Mouse (Mus musculus) lung, postnatal 36 days (tissue): ENCODE measurements at regions not wholly inside any gene's neighbourhood (a gene's known extent, or its start where the extent isn't known, plus 50 kb on each side); places are given as distances from the start of the nearest gene placed in this dataset.

Source experiments
- DNase-seq: peaks from one replicate; pipeline ENCODE4 v3.0.0; 2022; ENCODE audit warnings: mixed read lengths

DNA sequence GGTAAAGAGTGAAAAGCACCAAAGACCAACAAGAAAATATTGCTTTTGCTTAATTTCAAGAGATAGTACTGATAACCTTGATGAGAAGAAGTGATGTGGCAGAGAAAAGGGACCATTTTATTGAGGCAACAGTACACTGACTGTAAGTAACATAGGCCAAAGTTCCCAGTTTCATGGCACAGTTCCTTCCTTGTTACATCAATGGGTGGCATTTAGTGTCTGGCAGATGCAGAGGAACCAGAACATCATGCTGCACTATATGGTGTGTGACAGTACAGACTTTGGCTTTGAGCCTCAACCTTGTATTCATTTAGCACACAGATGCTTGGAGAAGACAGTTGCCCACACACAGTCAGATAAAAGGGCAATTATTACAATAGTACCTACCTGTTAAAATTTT, 123.7 kb upstream of the Tent5a start:
- no peak for DNase-seq

DNA sequence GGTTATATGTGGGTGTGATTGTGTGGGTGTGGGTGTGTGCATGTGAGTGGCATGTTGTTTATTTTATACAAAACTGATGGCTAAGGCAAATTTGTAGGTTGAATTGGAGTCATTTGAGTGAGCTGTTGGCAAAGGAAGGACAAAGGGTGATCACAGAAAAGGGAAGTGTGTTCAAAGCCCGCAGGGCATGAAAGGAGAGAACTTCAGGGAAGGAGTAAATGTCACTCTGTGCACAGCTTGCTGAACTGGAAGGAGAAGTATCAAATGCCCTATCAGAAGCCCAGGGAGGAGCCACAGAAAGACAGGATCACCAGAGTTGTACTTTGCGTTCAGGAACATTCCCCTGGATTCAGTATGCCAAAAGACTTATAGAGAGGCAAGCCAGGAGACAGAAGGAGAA, 122.3 kb upstream of the Tent5a start:
- DNase-seq = no peak

DNA sequence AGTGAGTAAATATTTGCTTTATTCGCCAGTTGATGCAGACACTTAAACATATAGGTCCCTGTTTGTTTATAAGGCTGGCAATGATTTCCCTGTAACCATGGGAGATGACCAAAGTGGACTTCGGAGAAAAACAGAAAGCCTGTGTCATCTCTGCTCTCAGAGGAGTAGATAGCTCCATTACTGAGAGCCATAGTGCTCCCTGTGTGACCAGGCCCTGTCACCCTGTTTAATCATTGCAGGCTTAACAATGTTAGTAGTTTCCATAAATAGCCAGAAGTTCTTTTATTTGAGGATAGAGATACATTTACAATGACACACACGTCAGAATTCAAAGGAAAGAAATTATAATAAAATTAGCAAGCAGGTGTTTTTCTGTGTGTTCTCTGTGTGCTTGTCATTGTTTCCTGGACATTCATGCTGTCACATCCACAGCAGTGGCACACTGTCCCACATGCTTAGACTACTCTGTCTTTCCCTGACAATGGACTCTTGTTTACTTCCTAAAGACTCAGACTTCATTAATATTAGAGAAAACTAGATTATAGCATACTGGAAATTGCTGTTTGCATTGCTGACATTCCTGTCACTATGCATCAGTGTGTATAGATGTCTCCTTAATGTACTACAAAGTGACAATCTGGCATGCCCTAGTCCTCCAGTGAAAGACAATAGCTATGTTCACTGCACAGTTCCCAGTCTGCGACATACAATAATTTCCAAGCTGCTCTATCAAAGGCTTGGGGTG, 115.8 kb upstream of the Tent5a start:
- no peak for DNase-seq

DNA sequence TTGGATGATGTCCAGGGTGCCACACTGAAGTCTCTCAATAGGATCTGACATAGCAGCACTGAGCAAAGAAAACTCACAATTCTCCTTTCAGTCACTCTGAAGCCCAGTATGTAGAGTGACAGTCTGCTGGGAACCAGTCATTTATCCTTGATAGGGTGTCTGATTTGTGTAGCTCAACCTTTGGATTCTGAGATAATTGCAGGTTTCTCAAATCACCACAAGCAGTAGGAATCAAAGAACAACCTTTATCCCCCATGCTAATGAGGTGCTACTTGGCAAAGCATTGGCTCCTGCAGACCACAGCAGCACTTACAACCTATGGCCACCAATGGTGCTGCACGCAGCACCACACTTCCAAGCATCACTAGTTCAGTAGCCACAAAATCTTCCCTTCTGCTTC, 112.5 kb upstream of the Tent5a start:
- DNase-seq = no peak

DNA sequence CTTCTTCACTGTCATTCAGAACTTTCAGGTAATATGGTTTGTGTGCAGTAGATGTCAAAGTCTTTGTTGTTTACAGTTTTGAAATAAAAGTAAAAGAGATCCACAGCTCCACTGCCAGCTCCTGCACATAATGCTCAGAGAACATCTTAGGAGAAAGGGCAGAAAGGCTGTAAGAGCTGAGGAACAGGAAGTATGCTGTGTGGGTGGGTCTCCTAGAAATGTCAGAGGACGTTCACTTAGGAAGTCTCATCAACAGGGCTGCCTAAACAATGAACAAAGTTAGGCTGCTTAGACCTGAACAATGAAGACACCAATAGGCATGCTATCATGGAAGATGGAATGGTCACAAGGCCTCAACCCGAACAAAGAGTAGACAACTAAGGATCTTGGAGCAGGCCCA, 105.1 kb upstream of the Tent5a start:
- DNase-seq = no peak

DNA sequence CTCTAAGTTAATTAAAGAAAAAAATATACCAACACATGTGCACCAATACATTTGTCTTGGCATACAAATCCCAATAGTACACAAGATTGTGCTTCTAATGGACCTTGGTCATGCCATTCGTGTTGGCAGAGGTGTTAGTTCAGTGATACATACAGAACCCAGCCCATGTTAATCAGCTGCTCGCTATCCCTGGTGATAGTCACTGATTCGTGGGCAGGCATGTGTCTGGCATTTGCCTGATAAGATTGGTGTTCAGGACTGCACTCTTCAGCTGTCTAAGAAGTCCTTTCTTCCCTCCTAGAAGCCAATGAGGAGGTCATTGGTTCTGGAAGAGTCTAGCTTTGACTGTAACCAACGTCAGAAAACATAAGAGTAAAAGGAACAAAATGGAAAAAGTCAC, 99.7 kb upstream of the Tent5a start:
- no peak for DNase-seq

DNA sequence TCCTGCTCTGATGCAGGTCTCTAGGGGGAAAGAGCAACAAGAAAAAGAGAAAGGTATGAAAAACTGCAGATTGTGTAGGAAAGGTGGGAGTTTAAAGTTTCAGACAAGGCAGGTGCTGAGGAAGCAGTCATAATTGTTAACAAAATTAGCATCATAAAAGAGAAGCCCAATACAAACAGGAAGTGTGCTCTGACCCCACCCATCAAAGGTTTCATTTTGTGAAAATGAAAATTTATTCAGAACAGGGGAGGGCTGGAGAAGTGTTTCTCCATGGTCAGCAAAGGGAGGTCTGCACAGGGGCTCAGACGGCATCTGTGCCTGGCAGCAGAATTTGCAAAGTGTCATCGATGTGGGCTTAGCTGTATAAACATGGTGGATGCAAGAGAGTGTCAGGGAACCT, 96.8 kb upstream of the Tent5a start:
- no peak for DNase-seq

DNA sequence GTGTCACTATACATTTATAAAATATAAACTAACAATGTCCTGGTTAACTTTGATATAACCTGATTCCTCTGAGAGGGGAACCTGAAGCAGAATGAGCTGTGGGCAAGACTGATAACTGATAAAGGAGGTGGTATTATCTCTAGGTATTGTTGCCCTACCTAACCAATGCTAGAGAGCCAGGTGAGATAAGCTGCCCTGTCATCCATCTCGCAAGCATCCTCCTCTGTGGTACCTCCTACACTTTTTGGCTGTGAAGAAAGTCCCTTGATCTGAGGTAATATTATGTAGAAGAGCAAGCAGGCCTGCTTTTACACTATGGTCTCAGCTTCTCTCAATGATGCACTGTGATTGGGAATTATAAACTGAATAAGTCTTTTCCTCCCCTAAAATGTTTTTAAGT, 87.2 kb upstream of the Tent5a start:
- DNase-seq = no peak

DNA sequence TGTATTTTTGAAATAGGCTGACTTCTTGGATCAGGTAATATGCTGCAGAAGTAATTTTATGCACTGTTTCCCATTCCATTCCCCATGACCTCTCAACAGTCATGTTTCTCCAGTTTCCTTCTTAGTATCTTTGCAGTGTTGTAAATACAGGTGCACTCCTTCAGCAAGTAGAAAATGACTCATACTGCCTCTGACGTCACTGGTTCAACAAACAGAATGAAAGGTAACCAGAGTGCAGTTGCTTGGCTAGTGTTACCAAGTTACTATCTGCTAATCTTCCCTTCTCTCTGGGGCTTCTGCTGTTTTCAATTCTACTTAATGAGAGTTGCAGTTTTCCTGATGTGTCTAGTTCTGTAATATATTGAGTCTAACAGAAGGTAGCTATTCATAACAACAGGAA, 86.7 kb upstream of the Tent5a start:
- DNase-seq = peak; percentile 61

DNA sequence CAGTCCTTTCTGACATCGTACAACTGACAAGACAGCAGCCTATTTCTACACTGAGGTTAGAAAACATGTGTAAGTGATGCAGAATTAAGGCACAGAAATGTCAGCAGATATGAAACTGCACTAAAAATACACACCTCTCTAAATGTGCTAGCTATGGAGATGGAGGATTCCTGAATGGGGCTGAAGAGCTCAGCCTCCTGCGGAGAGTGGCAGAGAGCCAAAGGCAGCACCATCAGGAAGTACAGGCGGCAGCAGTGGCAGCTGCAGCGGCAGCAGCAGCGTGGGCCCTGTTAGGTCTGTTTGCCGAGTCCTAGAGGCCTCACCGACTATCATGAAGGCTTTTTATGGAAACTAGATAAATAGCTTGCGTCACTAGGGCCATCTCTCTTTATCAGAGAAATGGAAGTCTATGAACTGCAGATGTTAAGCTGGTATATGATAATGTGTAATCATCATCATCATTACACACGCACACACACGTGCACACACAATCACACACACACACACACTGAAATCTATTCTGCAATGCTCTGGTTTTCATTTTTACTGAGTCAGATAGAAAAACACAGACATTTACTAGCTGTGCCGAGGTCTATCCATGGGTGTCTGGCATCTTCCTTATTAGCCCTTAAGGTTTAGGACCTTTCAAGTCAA, 83.6 kb upstream of the Tent5a start:
- DNase-seq = peak; percentile 23

DNA sequence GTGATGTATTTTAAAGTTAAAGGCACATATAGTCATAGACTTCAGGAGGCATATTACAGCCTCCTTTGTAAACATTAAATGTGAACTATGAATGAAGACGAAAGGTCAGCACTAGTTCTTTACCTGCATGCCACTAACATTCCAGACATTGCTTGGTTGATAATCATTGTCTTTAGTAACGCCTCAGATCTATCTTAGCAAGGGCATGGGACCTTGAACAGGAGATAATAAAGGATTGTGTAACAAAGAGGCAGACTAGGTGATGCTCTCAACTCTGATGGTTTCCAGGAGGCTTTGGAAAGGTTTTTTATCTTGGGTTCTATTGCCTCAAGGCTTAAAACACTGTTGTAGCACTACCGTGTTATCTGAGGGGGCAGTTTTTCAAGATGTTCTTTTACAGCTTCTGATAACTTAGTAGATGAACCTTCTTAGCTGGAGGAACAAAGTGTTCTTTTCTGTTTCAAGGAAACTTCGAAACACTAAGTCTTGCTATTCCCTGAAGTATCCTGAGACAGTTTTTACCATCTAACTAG, 82.9 kb upstream of the Tent5a start:
- no peak for DNase-seq

DNA sequence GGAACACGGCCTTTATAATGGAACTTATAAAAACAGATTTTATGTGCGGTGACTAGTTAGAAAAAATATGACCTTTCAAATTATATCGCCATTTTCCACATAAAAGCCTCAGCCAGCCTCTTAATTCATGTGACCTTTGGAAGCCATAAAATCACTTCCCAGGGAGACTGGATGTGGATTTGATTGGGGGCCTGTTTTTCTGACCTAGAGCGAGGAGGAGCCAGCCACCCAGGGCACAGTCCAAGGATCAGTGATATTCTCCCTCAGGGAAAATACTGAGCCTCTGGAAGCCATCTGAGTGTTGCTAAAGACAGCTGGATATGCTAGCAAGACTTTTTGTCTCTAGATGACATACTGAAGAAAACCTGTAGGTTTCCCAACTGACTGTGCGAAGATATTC, 81.3 kb upstream of the Tent5a start:
- no peak for DNase-seq

DNA sequence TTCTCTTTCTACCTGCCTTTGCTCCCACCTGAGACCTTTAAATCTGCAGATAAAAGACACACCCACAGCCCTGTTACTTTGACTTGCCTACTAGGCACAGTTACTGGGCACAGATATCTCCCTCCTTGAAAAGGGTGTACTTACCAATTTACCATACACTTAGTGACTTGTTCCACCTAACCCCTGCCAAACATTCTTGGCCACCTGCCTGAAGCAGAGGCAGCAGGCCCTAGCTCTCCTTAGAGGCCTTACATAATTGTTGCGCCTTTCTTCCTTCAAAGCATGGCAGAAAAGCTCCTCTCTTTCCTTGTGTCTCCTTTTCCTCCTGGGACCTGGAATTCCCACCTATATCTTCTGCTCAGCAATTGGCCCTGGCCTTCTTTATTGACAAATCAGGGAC, 80.4 kb upstream of the Tent5a start:
- DNase-seq = peak; percentile 3

DNA sequence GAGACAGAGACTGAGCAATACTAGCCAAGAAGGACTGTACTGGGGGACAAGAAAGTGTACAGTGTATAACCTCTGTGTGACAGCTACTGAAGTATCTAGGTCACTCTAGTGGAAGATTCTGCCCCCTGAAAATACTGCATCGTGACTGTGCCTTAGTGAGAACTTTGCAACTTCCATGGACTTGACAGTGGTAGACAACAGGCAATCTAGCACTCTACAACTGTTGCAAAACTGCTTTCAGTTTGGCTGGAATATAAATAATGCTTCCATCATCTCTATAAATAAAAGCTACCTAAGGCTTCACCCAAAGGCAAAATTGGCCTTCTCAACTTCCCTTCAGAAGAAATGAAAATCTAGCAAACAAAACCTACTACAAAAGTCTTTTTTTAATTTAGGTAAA, 74.6 kb upstream of the Tent5a start:
- no peak for DNase-seq

DNA sequence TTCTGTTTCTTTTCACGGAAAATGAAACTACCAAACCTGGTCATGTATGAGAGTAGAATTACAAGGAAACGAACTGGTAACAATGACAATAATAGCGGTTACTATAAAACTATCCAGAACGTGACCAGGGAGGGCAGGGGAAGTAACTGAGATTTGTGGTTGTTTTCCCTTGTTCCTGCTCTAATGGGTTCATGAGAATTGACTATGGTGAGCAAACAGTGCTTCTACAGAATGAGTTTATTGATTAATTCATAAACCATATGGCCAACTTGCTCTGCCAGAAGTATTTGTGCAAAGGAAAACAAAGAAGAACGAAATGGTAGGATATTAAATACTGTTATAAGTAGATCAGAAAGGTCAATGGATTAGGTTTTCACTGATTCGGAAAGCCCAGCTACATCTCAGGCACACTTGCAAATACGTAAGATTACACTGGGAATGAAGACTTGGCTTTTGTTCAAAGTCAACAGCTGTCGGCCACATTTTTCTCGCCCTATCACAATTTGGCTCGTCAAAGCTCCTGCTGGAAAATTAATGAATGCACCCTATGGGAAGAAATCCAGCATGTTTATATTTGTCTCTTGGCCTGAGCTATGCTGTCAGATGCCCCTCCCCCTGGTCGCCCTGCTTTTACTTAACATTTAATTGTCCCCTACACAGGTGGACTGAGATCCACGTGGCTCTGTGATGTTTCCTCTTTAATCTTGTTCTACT, 73.6 kb upstream of the Tent5a start:
- no peak for DNase-seq

DNA sequence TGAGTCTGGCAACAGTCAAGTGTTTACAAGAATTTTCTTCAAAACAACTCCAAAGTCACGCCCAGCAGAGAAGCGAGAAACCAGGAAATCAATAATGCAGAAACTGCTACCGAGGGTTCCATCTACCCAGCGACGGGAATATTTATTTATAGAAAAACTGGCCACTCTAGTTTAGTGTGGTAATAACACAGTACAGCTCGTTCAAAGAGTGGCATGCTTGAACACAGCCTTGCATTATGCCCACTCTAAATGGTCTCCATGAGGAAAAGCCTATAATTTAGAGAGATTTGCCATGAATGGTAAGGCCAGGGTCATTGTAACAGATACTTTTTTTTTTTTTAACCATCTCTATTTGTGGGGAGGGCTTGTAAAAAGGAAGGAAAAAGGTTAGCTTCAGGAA, 67.8 kb upstream of the Tent5a start:
- no peak for DNase-seq

DNA sequence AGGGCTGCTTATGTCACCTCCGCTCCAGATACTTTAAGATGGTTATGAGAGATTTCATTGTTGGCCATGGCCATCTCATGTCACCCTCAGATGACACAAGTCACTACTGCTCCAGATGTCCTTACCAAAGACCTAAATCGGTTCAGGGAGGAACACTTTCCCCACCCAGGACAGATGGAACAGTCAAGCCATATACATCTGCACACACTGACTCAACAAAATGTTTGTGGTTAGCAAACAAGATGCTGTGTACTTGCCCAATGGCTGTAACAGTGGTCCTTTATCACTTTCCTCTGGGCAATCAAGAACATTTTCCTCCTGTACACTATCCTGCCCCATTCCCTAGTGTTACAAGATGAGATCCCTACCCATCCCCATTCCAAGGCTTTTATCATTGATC, 64.1 kb upstream of the Tent5a start:
- no peak for DNase-seq

DNA sequence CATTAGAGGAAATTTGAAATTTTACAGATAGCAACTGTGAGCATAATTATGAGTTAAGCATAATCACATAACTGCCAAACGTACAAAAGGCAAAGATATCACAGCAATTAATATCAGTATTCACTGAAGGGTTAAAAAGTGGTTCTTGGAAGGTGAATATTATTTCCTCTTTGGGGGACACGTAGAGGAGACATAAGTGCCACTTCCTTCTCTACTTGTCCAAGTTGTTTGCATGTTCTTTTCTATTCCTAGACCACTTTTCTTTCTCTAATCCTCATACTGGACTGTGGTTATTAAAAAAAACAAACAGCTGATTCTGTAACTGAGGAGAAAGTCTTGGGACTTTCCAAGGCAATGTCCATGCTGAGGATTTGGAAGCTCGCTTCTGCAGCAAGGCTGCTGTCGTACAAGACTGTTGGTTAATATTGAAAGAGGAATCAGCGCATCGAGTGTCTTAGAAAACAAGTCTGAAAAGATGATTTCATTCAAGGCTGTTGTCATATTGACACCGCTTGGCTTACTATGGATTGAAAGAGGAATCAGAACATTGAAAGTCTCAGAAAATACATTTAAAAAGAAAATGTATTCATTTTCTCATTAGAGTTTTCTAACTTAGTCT, 61.7 kb upstream of the Tent5a start:
- no peak for DNase-seq

DNA sequence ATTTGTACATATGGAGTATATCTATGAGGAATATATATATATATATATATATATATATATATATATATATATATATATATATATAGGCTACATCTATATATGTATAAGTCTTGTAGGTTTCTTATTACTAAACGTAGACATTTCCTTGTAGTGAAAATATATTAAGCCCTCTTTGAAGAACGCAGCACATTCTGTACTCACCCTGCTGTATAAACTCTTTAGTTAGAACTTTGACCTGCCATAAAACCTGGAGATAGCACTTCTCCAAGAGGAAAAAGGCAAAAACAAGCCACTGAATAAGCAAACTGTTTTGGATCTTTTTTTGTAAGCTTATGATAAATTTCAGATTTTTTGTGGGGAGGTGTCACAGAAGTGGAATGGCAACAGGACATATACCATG, 55.3 kb upstream of the Tent5a start:
- no peak for DNase-seq

DNA sequence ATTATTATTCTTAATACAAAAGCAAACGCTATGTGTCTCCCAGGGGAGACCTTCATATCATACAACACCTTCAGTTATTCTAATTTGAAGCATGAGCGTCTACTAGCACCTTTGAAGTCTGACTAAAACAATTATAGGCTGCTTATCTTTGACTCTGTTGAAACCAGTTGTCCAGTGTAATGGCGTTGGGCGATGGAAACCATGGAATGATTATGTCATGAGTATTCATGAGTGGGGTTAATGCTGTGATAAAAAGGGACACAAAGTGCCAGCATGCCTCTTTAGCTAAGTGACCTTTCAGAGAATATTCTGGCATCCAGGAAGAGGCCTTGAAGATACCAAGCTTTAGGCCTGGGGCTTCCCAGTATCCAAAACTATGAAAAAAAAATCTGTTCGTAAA, 53.6 kb upstream of the Tent5a start:
- no peak for DNase-seq

DNA sequence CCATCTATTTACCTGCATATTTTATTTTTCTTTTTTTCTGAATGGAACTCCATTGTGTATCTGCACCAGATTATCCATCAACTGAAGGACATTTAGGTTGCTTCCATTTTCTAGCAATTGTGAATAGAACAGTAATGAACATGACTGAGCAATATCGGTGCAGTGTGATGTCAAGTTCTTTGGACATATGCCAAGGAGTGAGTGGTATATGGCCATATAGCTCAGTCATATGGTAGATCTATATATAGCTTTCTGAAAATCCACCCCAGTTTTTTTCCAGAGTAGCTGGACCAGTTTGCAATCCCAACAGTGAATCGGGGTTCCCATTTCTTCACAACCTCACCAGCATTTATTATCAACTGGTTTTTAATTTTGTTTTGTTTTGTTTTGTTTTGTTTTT, 52.0 kb upstream of the Tent5a start:
- DNase-seq = no peak
